Mouse (Mus musculus) limb, embryonic 12.5 days (tissue): ENCODE measurements around the gene P2rx4. TPM values are rescaled to one million over a fixed set of nuclear protein-coding genes. Genes with fewer than 3 reads are reported as not detected.

ENCODE experiments used
- ATAC-seq: fragments of 200-750 bp; cut with Nextera tagmentation; 2 replicates; pipeline ENCODE4 v1.8.0; 2017; ENCODE audit warnings: low read depth, moderate TSS enrichment; ENCODE audit not compliant: insufficient number of reproducible peaks, insufficient read depth, low FRiP score, low TSS enrichment
- H3K27ac ChIP-seq: fragments of 300-500 bp; sonication (generic); 2 replicates; pipeline ENCODE4 v1.5.1; 2016; ENCODE audit warnings: mild to moderate bottlenecking, moderate library complexity
- H3K27me3 ChIP-seq: fragments of 300-500 bp; sonication (generic); 2 replicates; pipeline ENCODE4 v1.6.1; 2016; ENCODE audit warnings: mild to moderate bottlenecking, moderate library complexity
- H3K36me3 ChIP-seq: fragments of 300-500 bp; sonication (generic); 2 replicates; pipeline ENCODE4 v1.6.1; 2016; ENCODE audit warnings: mild to moderate bottlenecking, moderate library complexity
- H3K4me1 ChIP-seq: fragments of 300-500 bp; sonication (generic); replicated peaks from 2 replicates; pipeline ENCODE4 v1.6.1; 2016
- H3K4me2 ChIP-seq: fragments of 300-500 bp; sonication (generic); 2 replicates; pipeline ENCODE4 v1.6.1; 2016; ENCODE audit warnings: mild to moderate bottlenecking, moderate library complexity
- H3K4me3 ChIP-seq: fragments of 300-500 bp; sonication (generic); replicated peaks from 2 replicates; pipeline ENCODE4 v1.5.1; 2016; ENCODE audit warnings: mild to moderate bottlenecking
- H3K9ac ChIP-seq: fragments of 300-500 bp; sonication (generic); replicated peaks from 2 replicates; pipeline ENCODE4 v1.6.1; 2016; ENCODE audit warnings: mild to moderate bottlenecking, moderate library complexity
- H3K9me3 ChIP-seq: fragments of 300-500 bp; sonication (generic); 2 replicates; pipeline ENCODE4 v1.6.1; 2016; ENCODE audit warnings: mild to moderate bottlenecking, moderate library complexity
- WGBS: fragments of 180-500 bp; shearing (Covaris S2); methylation state at CpG from one replicate; pipeline ENCODE4 v1.1.7; 2016; 5-methylcytosine and 5-hydroxymethylcytosine counted together
- polyA plus RNA-seq: library from polyadenylated mRNA; unstranded; fragments of >200 nt; fragmentation: Nextera tagmentation; extraction: Ambion mirVana; gene quantifications from 2 replicates; pipeline ENCODE4 v1.2.1, GENCODE M21; 2016

The P2rx4 gene
- polyA plus RNA-seq, 1 experiment from 2014 or later, result 7.0 TPM

DNA sequence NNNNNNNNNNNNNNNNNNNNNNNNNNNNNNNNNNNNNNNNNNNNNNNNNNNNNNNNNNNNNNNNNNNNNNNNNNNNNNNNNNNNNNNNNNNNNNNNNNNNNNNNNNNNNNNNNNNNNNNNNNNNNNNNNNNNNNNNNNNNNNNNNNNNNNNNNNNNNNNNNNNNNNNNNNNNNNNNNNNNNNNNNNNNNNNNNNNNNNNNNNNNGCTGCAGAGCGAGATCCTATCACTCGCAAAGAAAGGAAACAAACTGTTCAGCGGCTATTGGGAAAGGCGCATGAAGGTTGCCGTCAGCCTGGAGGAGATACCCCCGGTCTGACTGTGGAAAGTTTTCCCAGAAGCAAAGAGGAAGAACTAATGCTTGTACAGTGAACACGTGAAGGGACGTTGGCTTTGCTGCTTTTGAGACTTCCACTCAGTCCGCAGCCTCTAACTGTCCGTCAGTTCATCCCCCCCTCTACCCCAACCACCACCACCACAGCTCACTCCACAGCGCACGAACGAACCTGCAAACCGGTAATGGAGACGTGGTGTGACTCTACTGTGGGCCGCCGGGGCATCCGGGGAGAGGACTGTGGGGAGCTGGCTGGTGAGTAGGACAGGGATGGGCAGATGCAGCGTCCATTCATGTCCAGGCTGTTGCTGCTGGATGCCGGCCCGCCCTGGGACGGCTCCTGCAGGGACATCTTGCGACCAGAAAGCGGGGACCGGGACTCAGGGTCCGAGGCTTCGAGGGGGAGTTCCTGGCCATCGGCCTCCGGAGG is 56.1 kb downstream of the P2rx4 start:
- Histone ChIP-seq H3K9me3 (no peaks in the 10 kb centered on the region), H3K9ac (no peak overlapping the region), H3K4me2 (no peak overlapping the region), H3K4me1 (no peaks in the 10 kb centered on the region), H3K27me3 (no peaks in the 10 kb centered on the region), H3K36me3 (peaks cover 31% of the 10 kb centered on the region), H3K27ac (no peak overlapping the region), H3K4me3 (no peak overlapping the region)
- WGBS, result 85% methylated on average over 29 of the region's 29 CpGs
- no peak for ATAC-seq

DNA sequence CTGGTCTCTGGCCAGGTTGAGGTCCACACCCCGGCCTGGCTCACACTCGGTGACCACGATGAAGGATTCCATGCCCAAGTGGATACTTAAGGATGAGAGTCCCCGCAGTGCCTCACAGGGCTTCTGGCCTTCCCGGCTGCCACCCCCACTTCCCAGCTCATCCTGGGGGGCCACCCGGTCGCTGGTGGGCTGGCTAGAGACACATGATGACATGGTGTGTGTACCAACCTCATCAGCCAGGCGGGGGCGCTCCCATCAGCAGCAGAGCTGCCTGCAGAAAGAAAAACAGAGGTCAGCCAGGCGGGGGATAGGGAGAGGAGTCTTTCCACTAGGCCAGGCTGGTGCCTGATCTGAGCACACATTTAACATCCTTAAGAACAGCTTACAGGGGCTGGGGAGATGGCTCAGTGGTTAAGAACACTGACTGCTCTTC is 56.7 kb downstream of the P2rx4 start:
- Histone ChIP-seq H3K4me2 (no peak overlapping the region), H3K27ac (no peak overlapping the region), H3K36me3 (peaks cover 28% of the 10 kb centered on the region), H3K9ac (no peak overlapping the region), H3K27me3 (no peaks in the 10 kb centered on the region), H3K9me3 (no peaks in the 10 kb centered on the region), H3K4me1 (no peaks in the 10 kb centered on the region), H3K4me3 (no peak overlapping the region)
- ATAC-seq, result no peak
- WGBS, result 58% methylated on average over 10 of the region's 10 CpGs

DNA sequence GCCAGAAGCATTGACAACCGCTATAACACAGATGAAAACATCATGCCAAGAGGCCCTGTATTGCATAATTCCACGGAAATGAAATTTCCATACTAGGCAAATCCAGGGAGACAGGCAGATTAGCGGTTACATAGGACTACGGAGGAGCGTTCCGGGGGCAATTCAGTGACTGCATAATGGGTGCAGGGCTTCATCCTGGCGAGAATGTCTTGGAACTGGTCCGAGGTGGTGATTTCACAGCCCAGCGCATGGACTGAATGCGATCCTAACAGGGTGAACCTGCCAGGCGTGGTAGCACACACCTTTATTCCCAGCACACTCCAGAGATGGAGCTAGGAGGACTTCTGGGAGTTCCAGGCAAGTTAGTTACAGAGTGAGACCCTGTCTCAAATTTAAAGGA is 59.9 kb downstream of the P2rx4 start:
- Histone ChIP-seq H3K4me2 (no peak overlapping the region), H3K9me3 (no peaks in the 10 kb centered on the region), H3K36me3 (peaks cover 21% of the 10 kb centered on the region), H3K4me3 (no peak overlapping the region), H3K9ac (no peak overlapping the region), H3K27me3 (no peaks in the 10 kb centered on the region), H3K4me1 (peaks cover 10% of the 10 kb centered on the region), H3K27ac (no peak overlapping the region)
- WGBS, result 90% methylated on average over 11 of the region's 11 CpGs
- ATAC-seq, result no peak

DNA sequence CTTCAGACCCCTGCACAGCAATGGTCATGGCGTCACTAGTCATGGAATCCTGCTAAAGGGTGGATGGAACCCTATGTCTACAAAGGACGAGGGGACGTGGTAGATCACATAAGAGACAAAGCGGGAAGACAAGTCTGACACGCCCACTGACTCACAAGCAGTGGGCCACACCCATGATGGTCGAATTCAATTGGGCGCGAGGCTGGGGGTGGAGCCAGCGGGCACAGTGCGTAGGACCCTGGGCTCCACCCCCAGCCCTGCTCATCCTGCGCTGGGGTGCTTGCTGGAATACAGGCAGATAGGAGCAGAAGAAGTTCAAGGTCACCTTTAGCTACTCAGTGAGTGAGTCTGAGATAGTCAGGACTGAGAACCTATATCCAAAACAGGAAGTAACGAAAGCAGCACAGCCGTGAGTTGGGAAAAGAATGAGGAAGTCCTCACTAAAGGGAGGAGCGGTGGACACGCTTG is 61.8 kb downstream of the P2rx4 start:
- Histone ChIP-seq H3K27ac (no peak overlapping the region), H3K9me3 (peaks cover 5% of the 10 kb centered on the region; the same call in 1 of the 2 replicates), H3K4me3 (no peak overlapping the region), H3K4me1 (peaks cover 10% of the 10 kb centered on the region), H3K27me3 (no peaks in the 10 kb centered on the region), H3K4me2 (no peak overlapping the region), H3K36me3 (peaks cover 11% of the 10 kb centered on the region; the same call in 1 of the 2 replicates), H3K9ac (no peak overlapping the region)
- 88% methylated on average over 15 of the region's 15 CpGs for WGBS
- ATAC-seq, result no peak

DNA sequence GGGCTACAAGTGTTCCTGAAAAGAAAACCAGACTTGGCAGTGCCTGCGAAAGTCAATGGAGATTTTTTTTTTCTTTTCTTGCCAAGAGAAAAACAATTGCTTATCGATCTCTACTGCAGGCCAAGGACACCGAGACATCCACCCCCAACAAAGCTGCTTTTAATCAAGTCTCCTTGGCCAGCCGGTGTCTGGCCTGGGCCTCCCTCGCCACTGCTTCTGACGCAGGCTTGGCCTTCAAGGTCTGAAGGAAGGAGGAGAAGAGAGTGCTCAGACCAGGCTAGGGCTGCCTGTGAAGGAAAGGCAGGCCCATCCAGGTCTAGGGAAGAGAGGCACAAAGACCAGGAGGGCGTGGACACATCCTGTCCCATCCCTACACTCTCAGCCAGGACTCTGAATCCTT is 63.0 kb downstream of the P2rx4 start:
- Histone ChIP-seq H3K36me3 (peaks cover 11% of the 10 kb centered on the region; the same call in 1 of the 2 replicates), H3K4me1 (peaks cover 10% of the 10 kb centered on the region), H3K9me3 (peaks cover 5% of the 10 kb centered on the region; the same call in 1 of the 2 replicates), H3K4me2 (no peak overlapping the region), H3K27ac (peak overlapping the region; percentile 73), H3K9ac (no peak overlapping the region; the same call in 1 of the 2 replicates), H3K27me3 (no peaks in the 10 kb centered on the region), H3K4me3 (no peak overlapping the region)
- no peak for ATAC-seq
- 49% methylated on average over 7 of the region's 7 CpGs for WGBS

DNA sequence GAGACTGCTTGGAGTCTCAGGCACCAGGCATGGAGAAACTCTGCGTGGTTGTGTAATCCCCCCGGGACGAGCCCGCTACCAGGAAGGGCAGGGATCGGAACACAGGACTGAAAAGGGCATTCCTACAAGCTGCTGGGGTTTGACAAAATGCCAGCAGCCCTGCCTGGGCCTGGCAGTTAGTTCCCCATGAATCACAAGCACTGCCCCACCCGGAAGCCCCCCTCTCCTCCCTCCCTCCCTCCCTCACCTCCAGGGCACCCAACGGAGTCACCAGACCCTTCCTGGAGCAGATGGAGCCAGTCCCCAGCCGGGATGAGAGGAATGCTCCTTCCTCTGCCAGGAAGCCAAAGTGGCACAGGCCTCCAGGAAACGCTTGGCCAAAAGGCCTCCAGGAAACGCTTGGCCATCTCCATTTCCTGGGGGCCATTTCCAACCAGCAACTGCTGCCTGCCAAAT is 63.5 kb downstream of the P2rx4 start:
- H3K9me3 ChIP-seq, result peaks cover 5% of the 10 kb centered on the region; the same call in 1 of the 2 replicates
- H3K27me3 ChIP-seq, result no peaks in the 10 kb centered on the region
- no peak overlapping the region for H3K4me2 ChIP-seq
- H3K9ac ChIP-seq, result no peak overlapping the region
- no peak for ATAC-seq
- H3K36me3 ChIP-seq, result peaks cover 11% of the 10 kb centered on the region; the same call in 1 of the 2 replicates
- WGBS, result 60% methylated on average over 10 of the region's 10 CpGs
- no peak overlapping the region for H3K4me3 ChIP-seq
- H3K27ac ChIP-seq, result peak overlapping the region; percentile 73
- peaks cover 10% of the 10 kb centered on the region for H3K4me1 ChIP-seq

DNA sequence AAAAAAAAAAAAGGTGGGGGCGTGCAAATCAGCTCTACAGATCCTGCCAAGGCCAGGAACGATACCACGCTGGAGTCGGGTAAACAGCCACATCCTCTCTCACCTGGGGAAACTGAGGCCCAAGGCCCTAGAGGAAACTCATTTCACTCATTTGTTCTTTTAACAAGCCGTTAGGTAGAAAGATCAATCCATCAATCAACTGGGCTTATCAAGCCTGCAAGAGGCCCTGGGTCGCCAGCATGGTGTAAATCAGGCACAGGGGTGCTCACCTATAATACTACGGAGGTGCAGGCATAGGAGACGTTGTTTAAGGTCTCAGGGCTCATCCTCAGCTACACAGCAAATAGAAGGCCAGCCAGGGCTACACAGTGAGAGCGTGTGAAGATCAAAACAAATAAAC is 64.1 kb downstream of the P2rx4 start:
- H3K4me3 ChIP-seq, result no peak overlapping the region
- H3K27ac ChIP-seq, result no peak overlapping the region
- H3K27me3 ChIP-seq, result no peaks in the 10 kb centered on the region
- 78% methylated on average over 9 of the region's 9 CpGs for WGBS
- peaks cover 5% of the 10 kb centered on the region; the same call in 1 of the 2 replicates for H3K9me3 ChIP-seq
- no peak overlapping the region for H3K9ac ChIP-seq
- no peak for ATAC-seq
- peaks cover 10% of the 10 kb centered on the region for H3K4me1 ChIP-seq
- peaks cover 11% of the 10 kb centered on the region; the same call in 1 of the 2 replicates for H3K36me3 ChIP-seq
- no peak overlapping the region for H3K4me2 ChIP-seq

DNA sequence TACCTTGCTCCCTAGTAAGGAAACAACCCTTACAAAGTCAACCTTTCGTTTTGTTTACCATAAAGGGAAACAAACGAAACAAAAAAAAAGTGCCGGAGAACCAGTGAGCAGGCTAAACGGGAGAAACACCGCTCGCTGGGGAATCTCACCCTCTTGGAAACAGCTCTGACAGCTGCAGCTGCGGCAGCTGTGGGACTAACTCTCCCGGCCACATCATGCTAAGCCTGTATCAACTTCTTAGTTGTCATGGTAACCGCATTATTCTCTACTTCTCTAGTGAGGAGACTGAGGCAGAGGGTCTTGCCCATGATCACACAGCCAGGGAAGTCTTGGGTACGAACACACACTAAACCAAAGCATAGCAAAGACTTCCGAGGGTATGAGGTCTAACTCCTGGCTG is 66.4 kb downstream of the P2rx4 start:
- peaks cover 7% of the 10 kb centered on the region; the same call in 1 of the 2 replicates for H3K36me3 ChIP-seq
- peaks cover 18% of the 10 kb centered on the region for H3K4me1 ChIP-seq
- no peak overlapping the region for H3K4me3 ChIP-seq
- no peak overlapping the region for H3K27ac ChIP-seq
- peaks cover 5% of the 10 kb centered on the region; the same call in 1 of the 2 replicates for H3K9me3 ChIP-seq
- H3K27me3 ChIP-seq, result no peaks in the 10 kb centered on the region
- H3K9ac ChIP-seq, result no peak overlapping the region
- no peak for ATAC-seq
- H3K4me2 ChIP-seq, result no peak overlapping the region
- 84% methylated on average over 11 of the region's 11 CpGs for WGBS

DNA sequence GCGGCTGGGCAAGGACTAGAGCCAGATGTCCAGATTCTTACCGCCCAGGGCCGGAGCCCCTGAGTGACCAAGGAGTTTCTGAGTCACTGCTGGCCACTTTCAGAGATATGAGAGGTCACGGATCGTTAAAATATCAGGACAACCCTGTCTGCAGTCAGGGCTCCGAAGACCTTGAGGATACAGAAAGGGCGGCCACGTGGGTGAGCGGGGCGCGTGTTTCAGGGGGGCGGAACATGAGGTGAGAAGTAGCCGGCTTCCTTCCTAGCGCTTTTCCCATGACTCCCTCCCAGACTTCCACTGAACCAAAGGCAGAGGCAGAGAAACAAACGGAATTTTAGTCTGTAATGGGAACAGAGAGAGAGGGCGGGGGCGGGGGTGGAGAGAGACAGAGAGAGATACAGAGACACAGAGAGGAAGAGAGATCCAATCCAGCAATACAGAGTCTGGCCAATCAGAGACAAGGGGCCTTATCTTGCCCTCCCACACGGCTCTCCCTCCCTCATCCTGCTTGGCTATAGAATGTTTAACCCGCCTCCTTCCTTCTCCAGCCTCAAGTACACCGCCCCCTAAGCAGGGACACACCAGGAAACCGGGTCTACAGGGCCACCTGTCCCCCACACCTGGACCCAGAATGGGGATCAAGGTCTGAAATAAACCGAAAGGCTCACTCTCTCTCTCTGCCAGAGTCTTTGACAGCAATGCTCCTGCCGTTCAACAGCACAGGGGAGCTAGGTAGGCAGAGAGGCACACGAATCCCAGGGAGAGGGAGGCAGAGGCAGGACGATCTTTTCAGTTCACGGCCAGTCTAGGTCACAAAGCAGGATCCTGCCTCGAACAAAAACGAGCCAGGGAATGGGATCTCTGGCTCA is 67.6 kb downstream of the P2rx4 start:
- H3K9ac ChIP-seq, result no peak overlapping the region
- no peak for ATAC-seq
- no peak overlapping the region for H3K4me3 ChIP-seq
- peaks cover 5% of the 10 kb centered on the region; the same call in 1 of the 2 replicates for H3K9me3 ChIP-seq
- peaks cover 20% of the 10 kb centered on the region for H3K4me1 ChIP-seq
- no peak overlapping the region for H3K27ac ChIP-seq
- WGBS, result 71% methylated on average over 28 of the region's 28 CpGs
- peaks cover 2% of the 10 kb centered on the region; the same call in 1 of the 2 replicates for H3K36me3 ChIP-seq
- no peaks in the 10 kb centered on the region for H3K27me3 ChIP-seq
- H3K4me2 ChIP-seq, result no peak overlapping the region

DNA sequence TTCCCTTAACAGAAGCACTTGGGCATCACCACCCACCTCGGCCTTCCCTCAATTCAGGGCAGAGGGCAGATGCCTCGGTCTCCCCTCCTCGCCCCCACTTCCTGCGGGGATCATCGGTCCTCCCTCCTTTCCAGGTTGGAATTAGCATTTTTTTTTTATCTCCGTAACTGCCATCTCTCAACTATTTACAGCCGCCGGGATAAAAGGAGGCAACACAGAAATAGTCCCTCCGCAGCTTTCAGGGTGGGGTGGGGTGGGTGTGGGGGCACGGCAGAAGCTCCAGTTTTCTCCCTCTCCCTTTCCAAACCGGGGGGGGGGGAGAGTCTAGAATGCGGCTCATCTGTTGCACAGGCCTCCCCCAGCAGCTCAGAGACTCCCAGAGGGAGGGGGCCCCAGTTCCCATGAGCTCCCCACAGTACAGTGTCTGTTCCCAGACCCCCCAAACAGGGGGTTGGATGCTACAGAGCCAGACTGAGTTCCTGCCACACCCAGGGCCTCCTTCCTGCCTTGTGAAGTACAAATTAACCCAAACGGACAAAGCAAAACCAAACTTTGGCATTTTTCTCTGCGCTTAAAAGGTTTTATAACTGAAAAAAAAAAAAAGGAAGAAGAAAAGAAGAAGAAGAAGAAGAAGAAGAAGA is 68.4 kb downstream of the P2rx4 start:
- Histone ChIP-seq H3K4me3 (no peak overlapping the region), H3K36me3 (0 out of 2 replicates have a peak, but pooled peaks cover 2% of the 10 kb centered on the region), H3K27ac (no peak overlapping the region), H3K4me1 (peaks cover 15% of the 10 kb centered on the region), H3K9ac (no peak overlapping the region), H3K27me3 (no peaks in the 10 kb centered on the region), H3K9me3 (peaks cover 5% of the 10 kb centered on the region; the same call in 1 of the 2 replicates), H3K4me2 (no peak overlapping the region)
- ATAC-seq, result no peak
- 78% methylated on average over 14 of the region's 14 CpGs for WGBS
